Mouse (Mus musculus) liver, embryonic 14.5 days (tissue): ENCODE measurements around the gene Tmc6.
A peak's percentile ranks its signal among the peaks of the same experiment; 100 is the strongest.

ENCODE experiments used
- CTCF ChIP-seq: IDR thresholded peaks from 2 replicates; pipeline ENCODE4 v1.5.1; 2016; ENCODE audit warnings: antibody characterized with exemption, low read depth, control low read depth
- EP300 ChIP-seq: IDR thresholded peaks from 2 replicates; pipeline ENCODE4 v1.6.1; 2016; ENCODE audit warnings: antibody characterized with exemption, low read depth

DNA sequence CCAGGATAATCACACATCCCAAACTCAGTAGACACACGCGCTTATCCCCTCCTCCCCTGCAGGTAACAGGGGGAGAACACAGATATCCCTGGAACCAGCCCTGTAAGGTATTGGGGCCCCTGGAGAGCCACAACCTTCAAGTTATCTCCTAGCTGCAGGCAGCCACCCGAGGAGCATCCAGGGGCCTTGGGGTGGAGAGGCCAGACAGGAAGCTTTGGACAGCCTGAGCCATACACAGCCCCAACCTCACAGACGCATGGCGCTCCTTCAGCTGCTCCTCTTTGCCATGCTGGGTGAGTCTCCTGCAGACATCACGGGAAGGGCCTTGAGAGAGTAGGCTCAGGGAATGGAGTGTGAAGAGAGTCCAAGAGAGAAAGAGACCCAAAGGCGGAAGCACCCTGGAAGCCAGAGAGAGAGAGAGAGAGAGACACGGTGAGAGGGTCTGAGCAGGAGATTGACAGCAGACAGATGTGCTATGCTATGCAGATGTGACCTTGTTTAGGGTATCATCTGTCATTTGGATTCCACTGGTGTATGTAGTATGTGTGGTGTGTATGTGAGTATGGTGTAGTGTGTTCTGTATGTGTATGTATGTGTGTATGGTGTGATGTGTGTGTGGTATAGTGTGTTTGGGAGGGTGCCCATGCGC lies 15.6 kb upstream of the Tmc6 start, which contains the start of gene 6030468B19Rik:
- TF ChIP-seq CTCF (0 out of 2 replicates have a peak, but pooled peaks have one; percentile 24), EP300 (peak; percentile 98)
